Mouse (Mus musculus) thymus, postnatal 25 days (tissue): ENCODE data around the gene Neu1.
"Not testable (repeated sequence)": the region's sequence is repeated elsewhere in the genome, so short reads cannot be mapped to it uniquely, and the experiment has no call there.

Source experiments
- DNase-seq: peaks from one replicate; pipeline ENCODE4 v3.0.0; 2022

Gene Neu1

GRCm38 (mm10) chr17:34931061-34931734 lies at the start of gene Neu1:
Gene Neu1, plus strand, starts transcription at chr17:34931253.
- peak; percentile 93 for DNase-seq

- no peak for DNase-seq
Measured at GRCm38 (mm10) chr17:34881683-34882310, 49.3 kb upstream of the Neu1 start, which contains the start of gene Gm20547. Gene Gm20547, minus strand, starts transcription at chr17:34882042.

GRCm38 (mm10) chr17:34883332-34883731 lies 47.7 kb upstream of the Neu1 start:
- DNase-seq, result no peak

- no peak for DNase-seq
Measured at GRCm38 (mm10) chr17:34884704-34885103, 46.3 kb upstream of the Neu1 start.

- no peak for DNase-seq
Measured at GRCm38 (mm10) chr17:34885615-34886014, 45.4 kb upstream of the Neu1 start.

GRCm38 (mm10) chr17:34887942-34888341 lies 43.1 kb upstream of the Neu1 start:
- DNase-seq, result no peak

- DNase-seq, result no peak
Measured at GRCm38 (mm10) chr17:34890074-34890743, 40.8 kb upstream of the Neu1 start.

GRCm38 (mm10) chr17:34891377-34891776 lies 39.7 kb upstream of the Neu1 start:
- DNase-seq, result no peak

GRCm38 (mm10) chr17:34893072-34893824 lies 37.8 kb upstream of the Neu1 start:
- no peak for DNase-seq

- DNase-seq, result peak; percentile 94
Measured at GRCm38 (mm10) chr17:34894074-34894597, 36.9 kb upstream of the Neu1 start.

GRCm38 (mm10) chr17:34894801-34895530 lies 36.1 kb upstream of the Neu1 start:
- peak; percentile 44 for DNase-seq

- DNase-seq, result no peak
Measured at GRCm38 (mm10) chr17:34895724-34896123, 35.3 kb upstream of the Neu1 start.

GRCm38 (mm10) chr17:34896366-34896765 lies 34.7 kb upstream of the Neu1 start:
- peak; percentile 36 for DNase-seq

GRCm38 (mm10) chr17:34897373-34898159 lies 33.5 kb upstream of the Neu1 start:
- DNase-seq, result no peak

- DNase-seq, result peak; percentile 85
Measured at GRCm38 (mm10) chr17:34898160-34898586, 32.9 kb upstream of the Neu1 start, which contains the start of the genes C2 and Ehmt2. Gene C2, minus strand, starts transcription at chr17:34898265. Gene Ehmt2, plus strand, starts transcription at chr17:34898469.

GRCm38 (mm10) chr17:34898706-34899052 lies 32.4 kb upstream of the Neu1 start:
- no peak for DNase-seq

GRCm38 (mm10) chr17:34899053-34899889 lies 31.8 kb upstream of the Neu1 start:
- peak; percentile 62 for DNase-seq

- no peak for DNase-seq
Measured at GRCm38 (mm10) chr17:34899890-34900243, 31.2 kb upstream of the Neu1 start.

- not testable (repeated sequence) for DNase-seq
Measured at GRCm38 (mm10) chr17:34900826-34901225, 30.2 kb upstream of the Neu1 start.

GRCm38 (mm10) chr17:34901948-34902347 lies 29.1 kb upstream of the Neu1 start:
- DNase-seq, result not testable (repeated sequence)
